ENCODE assay signal across 8 mouse cellular contexts in the genomic region with DNA sequence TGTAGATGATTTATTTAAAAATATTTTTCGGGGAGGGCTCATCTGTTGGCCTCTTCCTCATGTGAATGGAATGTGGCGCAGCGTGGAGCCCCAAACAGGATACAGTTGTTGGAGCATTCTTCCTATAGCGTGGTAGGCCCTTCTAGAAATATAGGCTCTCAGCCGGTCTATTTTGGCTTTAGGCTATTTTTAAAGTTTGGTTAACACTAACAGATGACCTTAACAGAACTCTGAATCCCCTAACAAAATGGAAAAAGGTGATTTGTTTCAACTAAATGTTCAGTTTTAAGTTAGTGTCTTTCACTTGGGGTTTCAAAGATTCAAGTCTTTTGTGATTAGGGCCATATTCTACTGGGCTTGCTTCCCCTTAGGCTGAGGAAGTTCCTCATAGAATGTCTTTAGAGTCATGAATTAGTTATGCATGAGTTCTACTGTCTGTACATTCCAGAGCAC.
DNase-seq lines count a peak whose midpoint lies in the region; ATAC-seq and TF ChIP-seq lines count a peak whose summit lies in the region.

No protein-coding gene starts in this region.

- H3K27ac ChIP-seq in hindbrain, embryonic 15.5 days (replicated peaks), result peak overlapping the region; percentile 70
- H3K27ac ChIP-seq in stomach, embryonic 15.5 days, result peak overlapping the region; percentile 77

- peaks cover 36% of the 10 kb centered on the region for H3K4me1 ChIP-seq in G1E (ENCODE audit: insufficient read depth, low read depth, low read length)
- peaks cover 39% of the 10 kb centered on the region for H3K4me1 ChIP-seq in hindbrain, embryonic 15.5 days (replicated peaks)
- peaks cover 10% of the 10 kb centered on the region; the same call in 1 of the 2 replicates for H3K4me1 ChIP-seq in stomach, embryonic 15.5 days

- WGBS in hindbrain, embryonic 15.5 days, result 14% methylated on average over 5 of the region's 5 CpGs
- 6% methylated on average over 5 of the region's 5 CpGs for WGBS in stomach, embryonic 15.5 days

- no peak for ATAC-seq in G1E (ENCODE audit: extremely low read depth, insufficient number of reproducible peaks, low FRiP score, poor library complexity, severe bottlenecking)
- peak; percentile 37; the same call in 1 of the 2 replicates for ATAC-seq in erythroblast, adult 5-6 weeks (replicated peaks; ENCODE audit: low FRiP score, poor library complexity, severe bottlenecking)
- ATAC-seq in hindbrain, embryonic 15.5 days (ENCODE audit: low FRiP score, low read depth), result no peak
- ATAC-seq in stomach, embryonic 15.5 days (ENCODE audit: insufficient read depth, low FRiP score, low read depth), result no peak

- peak overlapping the region; percentile 40; the same call in 1 of the 2 replicates for H3K9ac ChIP-seq in hindbrain, embryonic 15.5 days
- no peak overlapping the region for H3K9ac ChIP-seq in stomach, embryonic 15.5 days

- H3K36me3 ChIP-seq in G1E (replicated peaks), result peaks cover 25% of the 10 kb centered on the region
- no peaks in the 10 kb centered on the region for H3K36me3 ChIP-seq in hindbrain, embryonic 15.5 days
- H3K36me3 ChIP-seq in stomach, embryonic 15.5 days, result no peaks in the 10 kb centered on the region

- H3K9me3 ChIP-seq in G1E (replicated peaks), result no peaks in the 10 kb centered on the region
- no peaks in the 10 kb centered on the region for H3K9me3 ChIP-seq in hindbrain, embryonic 15.5 days
- H3K9me3 ChIP-seq in stomach, embryonic 15.5 days, result no peaks in the 10 kb centered on the region

- TF ChIP-seq CTCF in G1E (IDR thresholded peaks at IDR 0.05; ENCODE audit: low read depth, low read length), result no peak

- DNase-seq in 3134 (ENCODE audit: extremely low read depth, insufficient read length, low spot score) (peak; percentile 26), G1E (ENCODE audit: low spot score) (no peak)
- DNase-seq in lung, postnatal 10 days, result peak; percentile 22
- no peak for DNase-seq in layer of hippocampus, adult 9-11 months
- no peak for DNase-seq in ovary, postnatal 10 days (ENCODE audit: low spot score)

- H3K4me2 ChIP-seq in hindbrain, embryonic 15.5 days, result peak overlapping the region; percentile 65
- peak overlapping the region; percentile 52 for H3K4me2 ChIP-seq in stomach, embryonic 15.5 days

- H3K4me3 ChIP-seq in G1E (ENCODE audit: low read depth, low read length), result peak overlapping the region; percentile 74
- H3K4me3 ChIP-seq in hindbrain, embryonic 15.5 days, result peak overlapping the region; percentile 49
- peak overlapping the region; percentile 34 for H3K4me3 ChIP-seq in stomach, embryonic 15.5 days (replicated peaks)

- H3K27me3 ChIP-seq in G1E (ENCODE audit: insufficient read depth, low read length), result no peaks in the 10 kb centered on the region
- no peaks in the 10 kb centered on the region for H3K27me3 ChIP-seq in hindbrain, embryonic 15.5 days
- no peaks in the 10 kb centered on the region for H3K27me3 ChIP-seq in stomach, embryonic 15.5 days (replicated peaks)

Comparison
In these comparisons a context has a peak if more than half of its experiments do, and no peak if none do; other contexts are left out.
1. DNase-seq: peak in 3134 (single experiment) and lung, postnatal 10 days (single experiment); none in G1E (single experiment), layer of hippocampus, adult 9-11 months (single experiment) and ovary, postnatal 10 days (single experiment).
2. Peak in every context shown above with its lines, with median percentiles within 50 percentile points of each other: H3K4me3 ChIP-seq.